Mouse (Mus musculus): ENCODE data around the gene Snu13. TPM values are rescaled to one million over a fixed set of nuclear protein-coding genes. Genes with fewer than 3 reads are reported as not detected.

The Snu13 gene
- total and polyA plus RNA-seq, 3 experiments = 181 to 283 (median 269) TPM

- peaks cover 93% of the 10 kb centered on the region for H3K36me3 ChIP-seq (replicated peaks)
- ATAC-seq (ENCODE audit: extremely low read depth, insufficient number of reproducible peaks, low FRiP score, poor library complexity, severe bottlenecking) = no peak
- peaks cover 26% of the 10 kb centered on the region for H3K4me1 ChIP-seq (ENCODE audit: insufficient read depth, low read depth, low read length)
- no peak overlapping the region for H3K4me3 ChIP-seq (ENCODE audit: low read depth, low read length)
- H3K27me3 ChIP-seq (ENCODE audit: insufficient read depth, low read length) = no peaks in the 10 kb centered on the region
- H3K9me3 ChIP-seq (replicated peaks) = no peaks in the 10 kb centered on the region
- no peak for TF ChIP-seq CTCF (IDR thresholded peaks at IDR 0.05; ENCODE audit: low read depth, low read length)
- no peak for TF ChIP-seq GATA1 (IDR thresholded peaks at IDR 0.05; ENCODE audit: borderline replicate concordance, low read length)
- TF ChIP-seq GATA2 (IDR thresholded peaks at IDR 0.05; ENCODE audit: borderline replicate concordance, low read depth, low read length) = no peak
- no peak for TF ChIP-seq TAL1 (conservative IDR thresholded peaks at IDR 0.05; ENCODE audit: low read depth, low read length)
- no peak for TF ChIP-seq POLR2AphosphoS5 (IDR thresholded peaks at IDR 0.05; ENCODE audit: insufficient replicate concordance, low read depth, low read length)
- no peak for DNase-seq (ENCODE audit: low spot score)
Observed at GRCm38 (mm10) chr15:82035904-82036689, 11.3 kb downstream of the Snu13 start.

GRCm38 (mm10) chr15:82033762-82034161 is 13.6 kb downstream of the Snu13 start, which contains the start of gene Desi1:
Gene Desi1, minus strand, starts transcription at chr15:82033862.
- no peaks in the 10 kb centered on the region for H3K9me3 ChIP-seq (replicated peaks)
- TF ChIP-seq TAL1 (conservative IDR thresholded peaks at IDR 0.05; ENCODE audit: low read depth, low read length) (no peak), CTCF (IDR thresholded peaks at IDR 0.05; ENCODE audit: low read depth, low read length) (no peak), GATA1 (IDR thresholded peaks at IDR 0.05; ENCODE audit: borderline replicate concordance, low read length) (no peak)
- H3K4me3 ChIP-seq (ENCODE audit: low read depth, low read length) = no peak within 1 kb of the TSS
- no peak for ATAC-seq (ENCODE audit: extremely low read depth, insufficient number of reproducible peaks, low FRiP score, poor library complexity, severe bottlenecking)
- H3K36me3 ChIP-seq (replicated peaks) = peaks cover 93% of the 10 kb centered on the region
- no peak for DNase-seq (ENCODE audit: low spot score)
- H3K4me1 ChIP-seq (ENCODE audit: insufficient read depth, low read depth, low read length) = peaks cover 24% of the 10 kb centered on the region; the same call in 1 of the 2 replicates
- no peaks in the 10 kb centered on the region for H3K27me3 ChIP-seq (ENCODE audit: insufficient read depth, low read length)

GRCm38 (mm10) chr15:82032386-82032785 is 15.0 kb downstream of the Snu13 start:
- Histone ChIP-seq H3K4me1 (ENCODE audit: insufficient read depth, low read depth, low read length) (peaks cover 20% of the 10 kb centered on the region; the same call in 1 of the 2 replicates), H3K36me3 (replicated peaks) (peaks cover 92% of the 10 kb centered on the region), H3K9me3 (replicated peaks) (no peaks in the 10 kb centered on the region), H3K4me3 (ENCODE audit: low read depth, low read length) (no peak overlapping the region), H3K27me3 (ENCODE audit: insufficient read depth, low read length) (no peaks in the 10 kb centered on the region)
- no peak for TF ChIP-seq TAL1 (conservative IDR thresholded peaks at IDR 0.05; ENCODE audit: low read depth, low read length)
- no peak for TF ChIP-seq POLR2AphosphoS5 (IDR thresholded peaks at IDR 0.05; ENCODE audit: insufficient replicate concordance, low read depth, low read length)
- TF ChIP-seq CTCF (IDR thresholded peaks at IDR 0.05; ENCODE audit: low read depth, low read length) = no peak
- TF ChIP-seq GATA1 (IDR thresholded peaks at IDR 0.05; ENCODE audit: borderline replicate concordance, low read length) = no peak
- TF ChIP-seq GATA2 (IDR thresholded peaks at IDR 0.05; ENCODE audit: borderline replicate concordance, low read depth, low read length) = no peak
- no peak for ATAC-seq (ENCODE audit: extremely low read depth, insufficient number of reproducible peaks, low FRiP score, poor library complexity, severe bottlenecking)
- no peak for DNase-seq (ENCODE audit: low spot score)

GRCm38 (mm10) chr15:82027726-82028125 is 19.7 kb downstream of the Snu13 start:
- Histone ChIP-seq H3K4me1 (ENCODE audit: insufficient read depth, low read depth, low read length) (peaks cover 11% of the 10 kb centered on the region), H3K4me3 (ENCODE audit: low read depth, low read length) (no peak overlapping the region), H3K27me3 (ENCODE audit: insufficient read depth, low read length) (no peaks in the 10 kb centered on the region), H3K9me3 (replicated peaks) (no peaks in the 10 kb centered on the region), H3K36me3 (replicated peaks) (peaks cover 97% of the 10 kb centered on the region)
- TF ChIP-seq GATA1 (IDR thresholded peaks at IDR 0.05; ENCODE audit: borderline replicate concordance, low read length) = no peak
- no peak for TF ChIP-seq POLR2AphosphoS5 (IDR thresholded peaks at IDR 0.05; ENCODE audit: insufficient replicate concordance, low read depth, low read length)
- TF ChIP-seq CTCF (IDR thresholded peaks at IDR 0.05; ENCODE audit: low read depth, low read length) = no peak
- no peak for TF ChIP-seq TAL1 (conservative IDR thresholded peaks at IDR 0.05; ENCODE audit: low read depth, low read length)
- no peak for TF ChIP-seq GATA2 (IDR thresholded peaks at IDR 0.05; ENCODE audit: borderline replicate concordance, low read depth, low read length)
- DNase-seq (ENCODE audit: low spot score) = no peak
- ATAC-seq (ENCODE audit: extremely low read depth, insufficient number of reproducible peaks, low FRiP score, poor library complexity, severe bottlenecking) = no peak

- TF ChIP-seq POLR2AphosphoS5 (IDR thresholded peaks at IDR 0.05; ENCODE audit: insufficient replicate concordance, low read depth, low read length) (no peak), CTCF (IDR thresholded peaks at IDR 0.05; ENCODE audit: low read depth, low read length) (no peak), TAL1 (conservative IDR thresholded peaks at IDR 0.05; ENCODE audit: low read depth, low read length) (no peak), GATA2 (IDR thresholded peaks at IDR 0.05; ENCODE audit: borderline replicate concordance, low read depth, low read length) (no peak)
- ATAC-seq (ENCODE audit: extremely low read depth, insufficient number of reproducible peaks, low FRiP score, poor library complexity, severe bottlenecking) (no peak), DNase-seq (ENCODE audit: low spot score) (no peak)
- H3K4me1 ChIP-seq (ENCODE audit: insufficient read depth, low read depth, low read length) = peaks cover 14% of the 10 kb centered on the region
- H3K9me3 ChIP-seq (replicated peaks) = no peaks in the 10 kb centered on the region
- peaks cover 97% of the 10 kb centered on the region for H3K36me3 ChIP-seq (replicated peaks)
- no peak overlapping the region for H3K4me3 ChIP-seq (ENCODE audit: low read depth, low read length)
- no peaks in the 10 kb centered on the region for H3K27me3 ChIP-seq (ENCODE audit: insufficient read depth, low read length)
Observed at GRCm38 (mm10) chr15:82027276-82027675, 20.1 kb downstream of the Snu13 start.

GRCm38 (mm10) chr15:82023965-82024635 is 23.3 kb downstream of the Snu13 start:
- TF ChIP-seq CTCF (IDR thresholded peaks at IDR 0.05; ENCODE audit: low read depth, low read length) (no peak), POLR2AphosphoS5 (IDR thresholded peaks at IDR 0.05; ENCODE audit: insufficient replicate concordance, low read depth, low read length) (no peak), TAL1 (conservative IDR thresholded peaks at IDR 0.05; ENCODE audit: low read depth, low read length) (no peak), GATA1 (IDR thresholded peaks at IDR 0.05; ENCODE audit: borderline replicate concordance, low read length) (no peak), GATA2 (IDR thresholded peaks at IDR 0.05; ENCODE audit: borderline replicate concordance, low read depth, low read length) (no peak)

More at GRCm38 (mm10) chr15:82023965-82024635, 23.3 kb downstream of the Snu13 start:
- ATAC-seq (ENCODE audit: extremely low read depth, insufficient number of reproducible peaks, low FRiP score, poor library complexity, severe bottlenecking) (no peak), DNase-seq (ENCODE audit: low spot score) (no peak)
- H3K9me3 ChIP-seq (replicated peaks) = no peaks in the 10 kb centered on the region
- peaks cover 94% of the 10 kb centered on the region for H3K36me3 ChIP-seq (replicated peaks)
- H3K27me3 ChIP-seq (ENCODE audit: insufficient read depth, low read length) = no peaks in the 10 kb centered on the region
- peaks cover 13% of the 10 kb centered on the region for H3K4me1 ChIP-seq (ENCODE audit: insufficient read depth, low read depth, low read length)
- H3K4me3 ChIP-seq (ENCODE audit: low read depth, low read length) = no peak overlapping the region

Data from G1E (cell line).